Mouse (Mus musculus) liver, embryonic 12.5 days (tissue): ENCODE results near the gene Sorcs1. TPM values are rescaled to one million over a fixed set of nuclear protein-coding genes. Genes with fewer than 3 reads are reported as not detected.

ENCODE experiments used
- ATAC-seq: fragments of 200-750 bp; cut with Nextera tagmentation; 2 replicates; pipeline ENCODE4 v1.8.0; 2017; ENCODE audit warnings: moderate number of reproducible peaks, mild to moderate bottlenecking, moderate library complexity
- H3K27ac ChIP-seq: fragments of 300-500 bp; sonication (generic); 2 replicates; pipeline ENCODE4 v1.5.1; 2016; ENCODE audit warnings: mild to moderate bottlenecking
- H3K27me3 ChIP-seq: fragments of 300-500 bp; sonication (generic); replicated peaks from 2 replicates; pipeline ENCODE4 v1.6.1; 2016; ENCODE audit warnings: mild to moderate bottlenecking, moderate library complexity
- H3K36me3 ChIP-seq: fragments of 300-500 bp; sonication (generic); 2 replicates; pipeline ENCODE4 v1.6.1; 2016; ENCODE audit warnings: mild to moderate bottlenecking, moderate library complexity
- H3K4me1 ChIP-seq: fragments of 300-500 bp; sonication (generic); 2 replicates; pipeline ENCODE4 v1.6.1; 2016
- H3K4me2 ChIP-seq: fragments of 300-500 bp; sonication (generic); 2 replicates; pipeline ENCODE4 v1.6.1; 2016; ENCODE audit warnings: mild to moderate bottlenecking, moderate library complexity
- H3K4me3 ChIP-seq: fragments of 300-500 bp; sonication (generic); 2 replicates; pipeline ENCODE4 v1.5.1; 2016; ENCODE audit warnings: mild to moderate bottlenecking, moderate library complexity
- H3K9ac ChIP-seq: fragments of 300-500 bp; sonication (generic); 2 replicates; pipeline ENCODE4 v1.6.1; 2016; ENCODE audit warnings: mild to moderate bottlenecking, moderate library complexity
- H3K9me3 ChIP-seq: fragments of 300-500 bp; sonication (generic); replicated peaks from 2 replicates; pipeline ENCODE4 v1.6.1; 2016; ENCODE audit warnings: mild to moderate bottlenecking, moderate library complexity
- WGBS: fragments of 180-500 bp; shearing (Covaris S2); methylation state at CpG from one replicate; pipeline ENCODE4 v1.1.7; 2016; ENCODE audit not compliant: insufficient replicate concordance; 5-methylcytosine and 5-hydroxymethylcytosine counted together
- polyA plus RNA-seq: library from polyadenylated mRNA; unstranded; fragments of >200 nt; fragmentation: Nextera tagmentation; extraction: Ambion mirVana; gene quantifications from 2 replicates; pipeline ENCODE4 v1.2.1, GENCODE M21; 2016

Gene Sorcs1
- polyA plus RNA-seq, 1 experiment from 2014 or later, result 0.64 TPM

DNA sequence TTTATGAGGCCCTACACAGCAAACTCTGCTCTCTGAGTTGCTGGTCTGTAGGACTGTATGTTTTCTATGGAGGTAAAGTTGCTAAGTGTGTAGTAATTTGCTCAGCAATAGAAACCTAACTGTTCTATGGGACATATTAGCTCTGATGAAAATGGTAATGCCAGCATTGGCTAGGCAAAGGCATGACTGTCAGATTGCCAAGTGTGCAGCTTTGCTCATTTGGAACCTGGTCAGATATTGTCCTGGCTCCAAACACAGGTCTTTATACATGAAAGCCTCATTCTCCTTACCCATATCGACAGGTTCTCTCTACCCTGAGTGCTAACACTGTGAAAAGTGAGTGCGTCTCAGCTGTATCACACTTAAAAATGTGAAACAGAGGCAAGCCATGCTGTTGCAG, 280.1 kb downstream of the Sorcs1 start:
- no peak overlapping the region for H3K4me3 ChIP-seq
- no peaks in the 10 kb centered on the region for H3K27me3 ChIP-seq
- H3K27ac ChIP-seq, result no peak overlapping the region
- H3K9ac ChIP-seq, result no peak overlapping the region
- H3K9me3 ChIP-seq, result no peaks in the 10 kb centered on the region
- no peaks in the 10 kb centered on the region for H3K36me3 ChIP-seq
- no peak for ATAC-seq
- WGBS, result 72% methylated on average over 2 of the region's 2 CpGs
- H3K4me1 ChIP-seq, result no peaks in the 10 kb centered on the region
- no peak overlapping the region for H3K4me2 ChIP-seq

DNA sequence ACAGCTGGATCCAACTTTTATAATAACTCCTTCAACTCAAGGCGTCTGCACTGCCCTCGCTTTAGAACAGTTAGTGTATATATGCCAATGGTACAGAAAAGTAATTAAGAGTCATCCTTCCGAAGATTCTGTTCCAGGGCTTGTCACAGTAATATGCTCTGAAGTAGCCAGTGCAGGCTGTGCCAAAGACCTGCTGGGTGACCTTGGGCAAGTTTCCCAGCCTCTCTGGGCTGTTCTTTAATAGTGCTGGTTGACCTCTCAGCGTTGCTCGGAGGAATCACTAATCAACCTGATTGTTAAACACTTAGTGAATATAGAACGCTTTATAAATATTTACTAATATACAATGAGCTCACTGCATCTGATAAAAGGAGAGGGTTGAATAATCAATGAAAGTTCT, 282.7 kb downstream of the Sorcs1 start:
- 81% methylated on average over 6 of the region's 6 CpGs for WGBS
- no peak overlapping the region for H3K4me3 ChIP-seq
- H3K27ac ChIP-seq, result no peak overlapping the region
- no peaks in the 10 kb centered on the region for H3K9me3 ChIP-seq
- H3K9ac ChIP-seq, result no peak overlapping the region
- no peaks in the 10 kb centered on the region for H3K36me3 ChIP-seq
- ATAC-seq, result no peak
- no peak overlapping the region for H3K4me2 ChIP-seq
- no peaks in the 10 kb centered on the region for H3K4me1 ChIP-seq
- H3K27me3 ChIP-seq, result no peaks in the 10 kb centered on the region

- Histone ChIP-seq H3K4me2 (no peak overlapping the region), H3K36me3 (no peaks in the 10 kb centered on the region), H3K9ac (no peak overlapping the region), H3K9me3 (no peaks in the 10 kb centered on the region), H3K4me3 (no peak overlapping the region), H3K4me1 (no peaks in the 10 kb centered on the region), H3K27ac (no peak overlapping the region), H3K27me3 (no peaks in the 10 kb centered on the region)
- WGBS, result 69% methylated on average over 5 of the region's 5 CpGs
- no peak for ATAC-seq
Measured at GRCm38 (mm10) chr19:50394101-50394500, 284.3 kb downstream of the Sorcs1 start.

DNA sequence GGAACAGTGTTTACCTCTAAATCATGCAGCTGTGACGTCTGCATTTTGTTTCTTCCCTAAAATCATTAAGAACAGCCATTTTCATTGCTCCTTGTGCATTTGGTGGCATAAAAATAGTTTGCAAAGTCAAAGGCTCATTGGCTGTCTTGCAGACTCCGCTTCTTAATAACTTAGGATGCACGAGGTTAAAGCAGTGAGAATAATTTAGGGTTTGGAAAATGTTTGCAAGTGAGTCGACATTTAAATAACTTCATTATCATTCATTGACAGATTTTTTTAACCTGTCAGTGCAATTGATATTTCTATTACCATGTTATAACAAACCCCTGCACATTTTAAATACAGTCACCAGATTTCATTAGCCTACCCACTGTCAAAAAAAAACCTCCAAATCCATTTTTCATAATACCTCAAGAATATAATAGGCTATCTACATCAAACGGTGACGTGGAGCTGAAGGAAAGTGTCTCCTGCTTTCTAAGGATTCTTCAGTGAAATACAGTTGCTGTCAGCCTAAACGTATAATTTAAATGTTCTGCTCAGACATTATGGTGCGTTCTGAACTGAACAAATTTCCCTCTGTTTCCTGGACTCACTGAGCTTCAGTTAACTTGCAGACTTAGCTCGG, 288.4 kb downstream of the Sorcs1 start:
- H3K27ac ChIP-seq, result no peak overlapping the region
- H3K4me2 ChIP-seq, result no peak overlapping the region
- 68% methylated on average over 9 of the region's 9 CpGs for WGBS
- no peak overlapping the region for H3K9ac ChIP-seq
- H3K36me3 ChIP-seq, result no peaks in the 10 kb centered on the region
- peaks cover 2% of the 10 kb centered on the region; the same call in 1 of the 2 replicates for H3K9me3 ChIP-seq
- no peak for ATAC-seq
- H3K4me3 ChIP-seq, result no peak overlapping the region
- no peaks in the 10 kb centered on the region for H3K27me3 ChIP-seq
- H3K4me1 ChIP-seq, result no peaks in the 10 kb centered on the region

- H3K4me3 ChIP-seq, result no peak overlapping the region
- no peaks in the 10 kb centered on the region for H3K4me1 ChIP-seq
- no peaks in the 10 kb centered on the region for H3K9me3 ChIP-seq
- no peak overlapping the region for H3K27ac ChIP-seq
- H3K36me3 ChIP-seq, result no peaks in the 10 kb centered on the region
- H3K27me3 ChIP-seq, result no peaks in the 10 kb centered on the region
- H3K9ac ChIP-seq, result no peak overlapping the region
- WGBS, result 73% methylated on average over 5 of the region's 5 CpGs
- ATAC-seq, result no peak
- no peak overlapping the region for H3K4me2 ChIP-seq
Measured at GRCm38 (mm10) chr19:50378901-50379300, 299.5 kb downstream of the Sorcs1 start.

DNA sequence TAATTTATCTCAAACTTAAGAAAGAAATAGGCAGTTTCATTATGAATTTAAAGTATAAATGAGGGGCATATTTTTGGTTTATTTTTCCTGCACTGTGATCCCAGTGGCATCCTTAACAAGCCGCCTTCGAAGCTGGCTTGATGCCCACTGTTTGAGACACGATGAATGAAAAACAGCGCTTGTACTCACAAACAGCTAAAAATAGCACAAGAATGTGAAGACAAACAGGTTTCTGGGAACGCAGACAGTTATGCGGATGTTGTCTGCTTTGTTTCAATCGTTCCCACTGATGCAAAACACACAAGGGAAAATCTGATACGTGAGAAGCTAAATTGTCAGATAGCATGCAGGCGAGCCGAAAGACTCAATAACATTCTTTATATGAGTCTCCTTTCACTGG, 303.7 kb downstream of the Sorcs1 start:
- no peaks in the 10 kb centered on the region for H3K27me3 ChIP-seq
- WGBS, result 70% methylated on average over 10 of the region's 10 CpGs
- H3K4me1 ChIP-seq, result no peaks in the 10 kb centered on the region
- no peak overlapping the region for H3K4me3 ChIP-seq
- H3K36me3 ChIP-seq, result no peaks in the 10 kb centered on the region
- no peak overlapping the region for H3K4me2 ChIP-seq
- H3K9me3 ChIP-seq, result no peaks in the 10 kb centered on the region
- ATAC-seq, result no peak
- no peak overlapping the region for H3K9ac ChIP-seq
- no peak overlapping the region for H3K27ac ChIP-seq

GRCm38 (mm10) chr19:50366446-50366845, 312.0 kb downstream of the Sorcs1 start:
- H3K4me1 ChIP-seq, result no peaks in the 10 kb centered on the region
- no peak overlapping the region for H3K27ac ChIP-seq
- ATAC-seq, result no peak
- H3K27me3 ChIP-seq, result no peaks in the 10 kb centered on the region
- WGBS, result 59% methylated on average over 3 of the region's 3 CpGs
- no peak overlapping the region for H3K9ac ChIP-seq
- no peak overlapping the region for H3K4me2 ChIP-seq
- no peak overlapping the region for H3K4me3 ChIP-seq
- H3K36me3 ChIP-seq, result no peaks in the 10 kb centered on the region
- no peaks in the 10 kb centered on the region for H3K9me3 ChIP-seq

DNA sequence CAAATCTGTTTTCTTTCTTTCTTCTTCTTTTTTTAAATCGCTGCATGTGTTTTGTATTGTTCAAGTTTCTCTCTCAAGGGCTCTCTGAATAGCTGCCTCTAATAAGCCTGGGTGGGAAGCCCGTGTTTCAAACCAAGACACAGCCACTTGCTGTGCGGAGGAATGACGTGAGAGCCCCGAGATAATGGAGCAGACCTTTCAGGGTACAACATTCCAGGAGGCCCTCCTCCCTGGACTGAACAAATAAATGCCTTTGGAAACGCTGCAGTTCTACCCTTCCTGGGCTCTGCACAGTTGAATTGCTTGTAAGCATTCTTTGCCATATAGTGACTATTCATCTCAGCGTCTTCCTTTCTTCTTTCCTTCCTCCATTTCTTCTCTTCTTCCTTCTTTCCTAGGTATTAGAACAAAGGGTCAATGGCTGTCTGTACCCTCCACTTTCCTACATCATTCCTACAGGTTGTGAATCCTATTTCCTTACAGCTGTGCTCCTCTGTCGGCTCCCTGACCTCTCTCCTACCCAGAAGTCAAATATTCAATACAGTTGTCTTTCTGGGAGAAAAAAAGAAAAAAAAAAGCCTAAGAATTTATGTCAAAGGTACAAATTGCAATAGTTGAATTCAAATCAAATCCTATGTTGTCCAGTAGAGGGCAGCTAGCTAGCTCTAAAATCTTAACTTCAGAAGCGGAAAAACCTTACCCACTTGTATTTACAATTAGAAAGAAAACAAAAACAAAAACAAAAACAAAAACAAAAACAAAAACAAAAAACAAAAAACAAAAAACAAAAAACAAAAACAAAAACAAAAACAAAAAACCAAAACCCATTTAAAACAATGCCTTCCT, 315.6 kb downstream of the Sorcs1 start:
- Histone ChIP-seq H3K4me2 (no peak overlapping the region), H3K27me3 (no peaks in the 10 kb centered on the region), H3K9me3 (no peaks in the 10 kb centered on the region), H3K27ac (no peak overlapping the region), H3K4me1 (no peaks in the 10 kb centered on the region), H3K9ac (no peak overlapping the region), H3K36me3 (no peaks in the 10 kb centered on the region), H3K4me3 (no peak overlapping the region)
- 47% methylated on average over 9 of the region's 9 CpGs for WGBS
- no peak for ATAC-seq

DNA sequence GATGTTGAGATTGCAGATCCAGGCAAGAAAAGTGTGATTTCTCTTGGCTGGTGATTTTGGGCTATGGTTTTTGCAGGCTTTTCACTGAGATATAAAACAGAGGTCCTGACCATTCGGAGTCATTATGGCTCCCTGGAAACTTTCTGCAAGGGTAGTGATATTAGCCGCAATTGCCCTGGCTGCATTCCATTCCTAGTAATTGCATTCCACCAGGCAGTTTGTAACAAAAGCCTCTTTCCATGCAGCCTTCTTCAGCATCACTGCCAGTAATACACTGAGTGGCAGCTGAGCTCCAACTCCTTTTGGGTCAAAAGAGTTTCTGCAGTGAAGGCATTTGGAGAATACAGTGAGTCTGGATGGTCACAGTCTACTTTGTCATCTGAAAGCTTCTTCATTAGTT, 319.9 kb downstream of the Sorcs1 start:
- Histone ChIP-seq H3K27me3 (no peaks in the 10 kb centered on the region), H3K27ac (no peak overlapping the region), H3K36me3 (no peaks in the 10 kb centered on the region), H3K4me3 (no peak overlapping the region), H3K9me3 (no peaks in the 10 kb centered on the region), H3K4me2 (no peak overlapping the region), H3K4me1 (no peaks in the 10 kb centered on the region), H3K9ac (no peak overlapping the region)
- 59% methylated on average over 2 of the region's 2 CpGs for WGBS
- ATAC-seq, result no peak

GRCm38 (mm10) chr19:50339211-50339610, 339.2 kb downstream of the Sorcs1 start:
- no peak for ATAC-seq
- H3K27ac ChIP-seq, result no peak overlapping the region
- 75% methylated on average over 8 of the region's 8 CpGs for WGBS
- H3K9me3 ChIP-seq, result 0 out of 2 replicates have a peak, but pooled peaks cover 3% of the 10 kb centered on the region
- H3K4me3 ChIP-seq, result no peak overlapping the region
- H3K4me2 ChIP-seq, result no peak overlapping the region
- no peak overlapping the region for H3K9ac ChIP-seq
- no peaks in the 10 kb centered on the region for H3K4me1 ChIP-seq
- H3K36me3 ChIP-seq, result no peaks in the 10 kb centered on the region
- H3K27me3 ChIP-seq, result no peaks in the 10 kb centered on the region

- H3K27me3 ChIP-seq, result no peaks in the 10 kb centered on the region
- no peak overlapping the region for H3K9ac ChIP-seq
- H3K4me2 ChIP-seq, result no peak overlapping the region
- no peak for ATAC-seq
- H3K4me1 ChIP-seq, result no peaks in the 10 kb centered on the region
- 0 out of 2 replicates have a peak, but pooled peaks cover 3% of the 10 kb centered on the region for H3K9me3 ChIP-seq
- H3K27ac ChIP-seq, result no peak overlapping the region
- no peaks in the 10 kb centered on the region for H3K36me3 ChIP-seq
- H3K4me3 ChIP-seq, result no peak overlapping the region
- WGBS, result 56% methylated on average over 3 of the region's 3 CpGs
Measured at GRCm38 (mm10) chr19:50336751-50337150, 341.7 kb downstream of the Sorcs1 start.

DNA sequence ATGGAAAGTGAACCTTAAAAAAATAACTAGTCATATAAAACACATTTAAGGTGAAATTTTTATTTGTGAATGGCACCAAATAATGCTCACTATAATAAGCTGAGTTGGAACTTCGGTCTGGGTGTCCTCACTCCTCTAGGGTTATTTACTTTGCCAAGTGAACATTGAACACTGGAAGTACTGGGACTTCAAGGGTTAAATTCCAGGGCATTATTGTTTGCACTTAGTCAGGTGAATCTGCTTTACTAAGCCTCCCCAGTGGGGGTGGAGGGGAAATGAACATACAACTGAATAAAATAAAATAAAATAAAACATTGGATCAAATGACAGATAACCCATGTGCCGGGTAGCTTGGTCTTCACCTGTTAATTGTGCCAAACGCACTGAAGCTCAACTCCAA, 347.3 kb downstream of the Sorcs1 start:
- H3K27ac ChIP-seq, result no peak overlapping the region
- H3K36me3 ChIP-seq, result no peaks in the 10 kb centered on the region
- H3K4me1 ChIP-seq, result no peaks in the 10 kb centered on the region
- no peak overlapping the region for H3K4me3 ChIP-seq
- no peak for ATAC-seq
- no peaks in the 10 kb centered on the region for H3K27me3 ChIP-seq
- no peak overlapping the region for H3K9ac ChIP-seq
- no peaks in the 10 kb centered on the region for H3K9me3 ChIP-seq
- WGBS, result 71% methylated on average over 3 of the region's 3 CpGs
- H3K4me2 ChIP-seq, result no peak overlapping the region
